Mouse (Mus musculus) bone marrow macrophage, adult 2 months (primary cell): ENCODE results near the gene Mdh2.

Experiments
- CTCF ChIP-seq: IDR thresholded peaks from 2 replicates; pipeline ENCODE4 v1.5.1; 2012; ENCODE audit warnings: low read depth, mild to moderate bottlenecking, low read length, moderate library complexity
- POLR2A ChIP-seq: IDR thresholded peaks from 2 replicates; pipeline ENCODE4 v1.6.1; 2012; ENCODE audit warnings: mild to moderate bottlenecking, low read depth, low read length, borderline replicate concordance

GRCm38 (mm10) chr5:135764971-135765370 lies 13.3 kb upstream of the Mdh2 start:
- TF ChIP-seq CTCF (no peak), POLR2A (no peak)
